Mouse (Mus musculus): ENCODE results near the gene Myo1b.

DNA sequence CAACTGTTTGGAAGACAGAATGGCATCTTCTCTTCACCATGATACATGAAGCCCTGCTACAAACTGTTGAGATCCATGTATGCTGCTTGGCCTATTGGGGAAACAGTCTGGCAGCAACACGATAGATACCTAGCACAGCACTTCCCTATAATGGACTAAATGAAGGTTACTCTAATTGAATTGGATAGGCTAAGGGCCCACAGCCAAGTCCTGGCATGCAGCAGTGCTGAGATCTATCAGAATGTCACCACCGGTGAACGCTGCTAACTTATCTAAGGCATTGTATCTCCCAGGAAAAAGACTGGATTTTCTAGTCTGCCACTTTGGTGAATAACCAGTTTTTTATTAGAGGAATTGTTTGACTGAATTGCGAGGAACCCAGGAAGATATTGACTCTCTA, 31.2 kb upstream of the Myo1b start:
- TF ChIP-seq CTCF (IDR thresholded peaks at IDR 0.05) (no peak), POLR2A (IDR thresholded peaks at IDR 0.05; ENCODE audit: insufficient read depth, low read depth, low read length) (no peak)
